Mouse (Mus musculus): ENCODE data around the gene B020004J07Rik. TPM values are rescaled to one million over a fixed set of nuclear protein-coding genes. Genes with fewer than 3 reads are reported as not detected.
"Not testable (repeated sequence)": the region's sequence is repeated elsewhere in the genome, so short reads cannot be mapped to it uniquely, and the experiment has no call there.

The B020004J07Rik gene
- total RNA-seq (2014; rRNA removed): not detected in 2 replicates
- not detected in 2 replicates for polyA plus RNA-seq (2015; fragmentation: Nextera tagmentation; extraction: Ambion mirVana)

GRCm38 (mm10) chr4:101843923-101844322 is at the start of gene B020004J07Rik:
Gene B020004J07Rik, minus strand, starts transcription at chr4:101844023.
- 89% methylated on average over 3 of the region's 4 CpGs for WGBS
- H3K4me3 ChIP-seq (ENCODE audit: low read depth, low read length); DNase-seq (ENCODE audit: low spot score); H3K36me3 ChIP-seq (ENCODE audit: insufficient read depth, low read length); H3K9ac ChIP-seq (replicated peaks; ENCODE audit: low read length, poor library complexity, severe bottlenecking); H3K9me3 ChIP-seq (ENCODE audit: low read length); H3K27ac ChIP-seq (ENCODE audit: low read depth, low read length); H3K27me3 ChIP-seq (ENCODE audit: insufficient read depth, low read length); ATAC-seq (ENCODE audit: low FRiP score); H3K4me2 ChIP-seq (ENCODE audit: low read depth, low read length, poor library complexity, severe bottlenecking); H3K4me1 ChIP-seq (ENCODE audit: insufficient read depth, low read length): not testable (repeated sequence)

- TF ChIP-seq CTCF (IDR thresholded peaks at IDR 0.05): no peak
- Histone ChIP-seq H3K36me3 (ENCODE audit: insufficient read depth, low read length) (no peaks in the 10 kb centered on the region), H3K4me1 (ENCODE audit: insufficient read depth, low read length) (no peaks in the 10 kb centered on the region), H3K27ac (ENCODE audit: low read depth, low read length) (no peak overlapping the region), H3K4me2 (ENCODE audit: low read depth, low read length, poor library complexity, severe bottlenecking) (no peak overlapping the region), H3K9me3 (ENCODE audit: low read length) (no peaks in the 10 kb centered on the region), H3K27me3 (ENCODE audit: insufficient read depth, low read length) (no peaks in the 10 kb centered on the region), H3K4me3 (ENCODE audit: low read depth, low read length) (no peak overlapping the region), H3K9ac (replicated peaks; ENCODE audit: low read length, poor library complexity, severe bottlenecking) (no peak overlapping the region)
- DNase-seq (ENCODE audit: low spot score): no peak
- no peak for ATAC-seq (ENCODE audit: low FRiP score)
Observed at GRCm38 (mm10) chr4:101889377-101889776, 45.6 kb upstream of the B020004J07Rik start.

- Histone ChIP-seq H3K4me3 (ENCODE audit: low read depth, low read length) (no peak overlapping the region), H3K27ac (ENCODE audit: low read depth, low read length) (no peak overlapping the region), H3K27me3 (ENCODE audit: insufficient read depth, low read length) (no peaks in the 10 kb centered on the region), H3K4me1 (ENCODE audit: insufficient read depth, low read length) (no peaks in the 10 kb centered on the region), H3K9ac (replicated peaks; ENCODE audit: low read length, poor library complexity, severe bottlenecking) (no peak overlapping the region), H3K4me2 (ENCODE audit: low read depth, low read length, poor library complexity, severe bottlenecking) (no peak overlapping the region), H3K9me3 (ENCODE audit: low read length) (no peaks in the 10 kb centered on the region), H3K36me3 (ENCODE audit: insufficient read depth, low read length) (no peaks in the 10 kb centered on the region)
- 52% methylated on average over 3 of the region's 3 CpGs for WGBS
- TF ChIP-seq CTCF (IDR thresholded peaks at IDR 0.05): no peak
- DNase-seq (ENCODE audit: low spot score) (no peak), ATAC-seq (ENCODE audit: low FRiP score) (no peak)
Observed at GRCm38 (mm10) chr4:101883641-101884040, 39.8 kb upstream of the B020004J07Rik start.

- DNase-seq (ENCODE audit: low spot score); H3K4me2 ChIP-seq (ENCODE audit: low read depth, low read length, poor library complexity, severe bottlenecking); H3K4me1 ChIP-seq (ENCODE audit: insufficient read depth, low read length); H3K27me3 ChIP-seq (ENCODE audit: insufficient read depth, low read length); H3K9ac ChIP-seq (replicated peaks; ENCODE audit: low read length, poor library complexity, severe bottlenecking); H3K4me3 ChIP-seq (ENCODE audit: low read depth, low read length); H3K9me3 ChIP-seq (ENCODE audit: low read length); H3K27ac ChIP-seq (ENCODE audit: low read depth, low read length); H3K36me3 ChIP-seq (ENCODE audit: insufficient read depth, low read length); ATAC-seq (ENCODE audit: low FRiP score): not testable (repeated sequence)
- WGBS: 84% methylated on average over 13 of the region's 15 CpGs
Observed at GRCm38 (mm10) chr4:101875687-101876086, 31.9 kb upstream of the B020004J07Rik start.

- not testable (repeated sequence) for H3K36me3 ChIP-seq (ENCODE audit: insufficient read depth, low read length); H3K9ac ChIP-seq (replicated peaks; ENCODE audit: low read length, poor library complexity, severe bottlenecking); ATAC-seq (ENCODE audit: low FRiP score); H3K27ac ChIP-seq (ENCODE audit: low read depth, low read length); H3K27me3 ChIP-seq (ENCODE audit: insufficient read depth, low read length); H3K4me1 ChIP-seq (ENCODE audit: insufficient read depth, low read length); H3K4me3 ChIP-seq (ENCODE audit: low read depth, low read length); H3K4me2 ChIP-seq (ENCODE audit: low read depth, low read length, poor library complexity, severe bottlenecking); H3K9me3 ChIP-seq (ENCODE audit: low read length)
- peak; percentile 2 for DNase-seq (ENCODE audit: low spot score)
- WGBS: 75% methylated on average over 2 of the region's 2 CpGs
Observed at GRCm38 (mm10) chr4:101872031-101872430, 28.2 kb upstream of the B020004J07Rik start.

- Histone ChIP-seq H3K36me3 (ENCODE audit: insufficient read depth, low read length) (no peaks in the 10 kb centered on the region), H3K27ac (ENCODE audit: low read depth, low read length) (no peak overlapping the region), H3K4me3 (ENCODE audit: low read depth, low read length) (no peak overlapping the region), H3K27me3 (ENCODE audit: insufficient read depth, low read length) (no peaks in the 10 kb centered on the region), H3K9ac (replicated peaks; ENCODE audit: low read length, poor library complexity, severe bottlenecking) (no peak overlapping the region), H3K4me1 (ENCODE audit: insufficient read depth, low read length) (no peaks in the 10 kb centered on the region), H3K9me3 (ENCODE audit: low read length) (no peaks in the 10 kb centered on the region), H3K4me2 (ENCODE audit: low read depth, low read length, poor library complexity, severe bottlenecking) (no peak overlapping the region)
- WGBS: 89% methylated on average over 6 of the region's 6 CpGs
- no peak for DNase-seq (ENCODE audit: low spot score)
- ATAC-seq (ENCODE audit: low FRiP score): no peak
- TF ChIP-seq CTCF (IDR thresholded peaks at IDR 0.05): no peak
Observed at GRCm38 (mm10) chr4:101862289-101862688, 18.5 kb upstream of the B020004J07Rik start.
